Mouse (Mus musculus): ENCODE results near the gene Wasf1.

GRCm38 (mm10) chr10:40968551-40968950 is 85.3 kb downstream of the Wasf1 start:
- TF ChIP-seq CTCF (IDR thresholded peaks at IDR 0.05; ENCODE audit: borderline replicate concordance, control insufficient read depth, extremely low read depth, insufficient read depth, low read length, poor library complexity) = no peak
- TF ChIP-seq POLR2A (IDR thresholded peaks at IDR 0.05; ENCODE audit: control insufficient read depth, extremely low read depth, insufficient read depth, low read length, poor library complexity) = no peak
